Mouse (Mus musculus): ENCODE data around the gene Pbx1.
A peak's percentile ranks its signal among the peaks of the same experiment; 100 is the strongest.
"Not testable (repeated sequence)": the region's sequence is repeated elsewhere in the genome, so short reads cannot be mapped to it uniquely, and the experiment has no call there.

Gene Pbx1

DNA sequence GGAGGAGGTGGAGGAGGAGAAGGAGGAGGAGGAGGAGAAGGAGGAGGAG lies at the start of gene Pbx1:
TSS of gene Pbx1 (minus strand) at position 39 of the 49 bp plus-strand sequence.
- DNase-seq (ENCODE audit: low spot score in 2 of 2): not testable (repeated sequence)

DNA sequence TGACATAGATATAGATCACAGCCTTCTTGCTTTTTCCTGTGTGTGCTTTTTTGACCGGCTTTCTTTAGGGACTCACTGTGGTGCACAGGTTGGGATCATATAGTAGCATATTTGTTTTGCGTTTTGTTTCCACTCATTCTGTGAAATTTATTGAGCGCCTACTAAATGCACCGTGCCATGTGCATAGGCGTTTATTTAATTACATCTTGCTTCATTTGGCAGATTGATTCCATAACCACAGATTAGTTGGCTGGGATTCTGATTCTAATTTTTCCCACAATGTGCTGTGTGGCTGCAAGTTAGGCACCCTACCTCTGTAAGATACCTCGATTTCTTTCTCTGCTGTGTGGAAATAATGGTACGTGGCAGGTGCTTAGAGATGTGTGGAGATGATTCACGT lies 47.6 kb upstream of the Pbx1 start:
- DNase-seq (ENCODE audit: low spot score in 2 of 2): no peak

- no peak for DNase-seq (ENCODE audit: low spot score in 2 of 2)
Observed at GRCm38 (mm10) chr1:168478829-168479228, 46.8 kb upstream of the Pbx1 start.

DNA sequence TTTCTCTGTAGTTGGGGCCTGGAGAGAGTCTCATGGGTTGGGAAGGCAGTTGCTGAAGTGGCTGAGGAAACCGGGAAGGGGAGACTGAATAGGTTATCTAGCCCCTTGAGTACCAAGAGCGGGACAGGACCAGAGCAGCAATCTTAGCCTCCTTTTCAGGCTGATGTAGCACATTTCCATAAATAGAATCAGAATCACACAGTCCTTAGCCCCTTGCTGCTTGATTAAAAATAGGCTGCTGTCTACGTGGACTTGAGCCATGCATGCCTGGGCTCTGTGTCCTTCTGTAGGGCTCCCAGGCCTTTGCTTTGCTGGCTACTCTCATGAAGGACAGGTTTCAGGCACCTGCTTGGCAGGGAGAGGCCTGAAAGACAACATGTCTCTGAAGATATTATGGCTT lies 44.8 kb upstream of the Pbx1 start:
- DNase-seq (ENCODE audit: low spot score in 2 of 2): peak; percentile 53 to 63

DNA sequence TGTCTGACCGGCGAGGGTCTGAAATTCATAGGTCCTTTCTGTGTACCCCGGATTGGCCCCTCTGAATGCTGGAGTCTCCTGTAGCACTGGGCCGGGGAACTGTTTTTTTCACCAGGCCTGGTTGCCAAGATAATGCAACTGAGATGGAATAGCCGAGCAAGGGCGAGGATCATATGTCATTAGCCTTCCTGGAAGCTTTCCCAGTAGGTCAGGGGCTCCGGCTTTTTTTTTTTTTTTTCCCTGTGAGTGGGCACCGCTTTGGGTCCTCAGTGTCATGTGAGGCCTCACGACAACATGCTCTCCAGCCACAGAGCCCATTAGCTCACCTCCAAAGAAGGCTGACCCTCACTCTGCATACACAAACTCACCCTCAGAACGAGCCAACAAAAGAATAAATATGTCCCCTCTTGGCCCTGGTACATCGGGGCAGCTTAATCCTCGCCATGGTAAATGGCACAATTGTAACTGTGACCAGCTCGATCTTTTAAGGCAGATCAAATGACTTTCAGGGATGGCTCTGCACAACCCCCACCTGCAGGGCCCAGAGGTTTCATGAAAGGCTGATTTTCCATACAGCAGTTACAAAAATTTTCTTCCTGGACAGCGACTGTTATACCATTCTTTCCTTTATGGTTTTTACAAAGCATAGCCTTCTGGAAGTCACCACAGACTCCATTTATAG lies 44.3 kb upstream of the Pbx1 start:
- no peak for DNase-seq (ENCODE audit: low spot score in 2 of 2)

DNA sequence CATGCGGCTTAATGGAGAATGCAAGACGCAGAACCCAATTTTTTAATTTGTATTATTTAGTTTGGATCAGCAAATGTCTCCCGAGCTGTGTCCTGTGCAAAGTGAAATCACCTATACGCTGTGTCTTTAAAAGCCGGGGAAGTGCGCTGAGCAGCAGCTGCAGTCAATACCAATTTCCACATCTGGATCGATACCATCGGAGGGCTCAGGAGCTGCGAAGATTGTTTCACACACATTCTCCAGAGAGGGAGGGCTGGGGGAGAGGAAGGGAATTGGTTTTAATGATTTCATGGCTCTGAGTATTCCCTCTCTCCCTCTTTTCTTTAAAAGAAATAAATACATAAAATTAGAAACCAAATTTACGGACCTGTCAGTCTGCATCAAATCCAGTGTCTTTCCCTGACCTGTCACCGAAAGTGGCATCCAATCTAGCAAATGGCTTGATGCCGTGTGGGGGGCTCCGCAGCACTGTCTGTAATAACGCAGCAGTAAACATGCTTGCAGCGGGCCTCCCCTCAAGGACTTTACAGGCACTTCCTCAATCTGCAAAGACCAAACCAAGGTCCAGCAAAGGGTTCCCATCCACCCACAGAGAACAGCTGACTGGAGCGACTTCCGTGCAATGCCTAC lies 43.6 kb upstream of the Pbx1 start:
- no peak for DNase-seq (ENCODE audit: low spot score in 2 of 2)

GRCm38 (mm10) chr1:168473255-168474069 lies 41.4 kb upstream of the Pbx1 start:
- DNase-seq (ENCODE audit: low spot score in 2 of 2): no peak

GRCm38 (mm10) chr1:168472545-168473254 lies 40.6 kb upstream of the Pbx1 start:
- no peak for DNase-seq (ENCODE audit: low spot score in 2 of 2)

GRCm38 (mm10) chr1:168459426-168459825 lies 27.4 kb upstream of the Pbx1 start:
- no peak for DNase-seq (ENCODE audit: low spot score in 2 of 2)

DNA sequence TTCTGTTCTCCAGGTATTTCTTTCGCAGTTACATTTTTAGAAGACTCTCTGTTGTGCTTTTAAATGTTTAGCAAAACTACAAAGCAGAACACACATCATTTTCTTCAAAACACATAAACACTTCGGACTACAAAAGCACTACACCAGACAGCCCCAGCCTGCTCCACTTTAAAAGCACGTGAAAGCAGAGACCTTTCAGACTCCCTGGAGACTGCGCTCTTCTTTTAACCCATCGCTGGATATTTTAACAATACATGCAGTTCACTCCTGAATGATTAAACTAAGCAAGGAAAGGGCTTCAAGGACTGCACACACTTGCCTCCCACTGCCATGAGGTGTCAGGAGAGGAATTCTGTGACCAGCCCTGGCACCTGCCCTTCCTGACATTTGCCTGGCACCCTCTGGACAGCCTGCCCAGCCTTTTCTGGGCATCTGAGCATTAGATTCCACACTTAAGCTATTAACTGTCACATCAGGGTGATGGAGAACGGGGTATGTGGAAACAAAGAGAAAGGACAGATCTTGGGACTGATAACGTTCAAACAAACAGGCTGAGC lies 25.2 kb upstream of the Pbx1 start:
- peak in 1 of 2 experiments; percentile 14 for DNase-seq (ENCODE audit: low spot score in 2 of 2)

GRCm38 (mm10) chr1:168455178-168455577 lies 23.1 kb upstream of the Pbx1 start:
- no peak for DNase-seq (ENCODE audit: low spot score in 2 of 2)

DNA sequence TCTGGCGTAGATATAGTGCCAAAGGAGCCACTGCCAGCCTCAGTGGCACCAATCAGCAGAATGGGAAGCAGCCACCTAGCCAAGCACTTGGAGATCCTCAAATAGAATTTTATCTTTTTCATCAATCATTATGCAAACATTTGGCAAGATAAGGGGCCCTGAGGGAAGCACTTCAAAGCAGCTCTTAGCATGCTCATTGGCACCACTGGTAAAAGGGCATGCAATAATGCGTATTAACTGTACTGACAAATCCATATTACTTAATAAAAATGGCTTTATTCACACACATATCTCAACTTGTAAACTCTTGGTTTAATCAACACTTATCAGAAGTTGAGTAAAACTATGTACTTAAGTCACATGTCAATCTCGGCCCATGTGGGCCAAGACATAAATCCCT lies 1.6 kb upstream of the Pbx1 start:
- DNase-seq (ENCODE audit: low spot score in 2 of 2): no peak

DNA sequence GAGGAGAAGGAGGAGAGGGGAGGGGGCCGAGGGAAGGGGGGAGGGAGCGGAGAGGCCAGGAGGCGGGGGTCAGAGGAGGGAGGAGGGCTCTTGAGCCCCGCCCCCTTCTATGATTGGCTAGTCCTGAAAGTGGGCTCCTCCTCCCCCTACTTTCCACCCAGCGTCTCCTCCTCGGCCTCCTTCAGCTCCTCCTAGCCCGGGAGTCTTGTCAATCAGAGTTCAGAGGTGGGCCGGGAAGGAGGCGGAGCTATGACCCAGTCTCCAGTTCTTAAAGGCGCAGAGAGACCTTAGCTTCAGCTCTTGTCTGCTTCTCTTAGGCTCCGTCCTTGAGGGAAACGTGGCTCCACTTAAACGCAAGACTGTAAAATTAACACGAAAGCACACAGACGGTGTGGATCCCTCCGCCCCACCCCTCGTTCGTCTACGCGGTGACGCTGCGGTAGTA lies 233 bp upstream of the Pbx1 start:
- peak; percentile 99 for DNase-seq (ENCODE audit: low spot score in 2 of 2)

DNA sequence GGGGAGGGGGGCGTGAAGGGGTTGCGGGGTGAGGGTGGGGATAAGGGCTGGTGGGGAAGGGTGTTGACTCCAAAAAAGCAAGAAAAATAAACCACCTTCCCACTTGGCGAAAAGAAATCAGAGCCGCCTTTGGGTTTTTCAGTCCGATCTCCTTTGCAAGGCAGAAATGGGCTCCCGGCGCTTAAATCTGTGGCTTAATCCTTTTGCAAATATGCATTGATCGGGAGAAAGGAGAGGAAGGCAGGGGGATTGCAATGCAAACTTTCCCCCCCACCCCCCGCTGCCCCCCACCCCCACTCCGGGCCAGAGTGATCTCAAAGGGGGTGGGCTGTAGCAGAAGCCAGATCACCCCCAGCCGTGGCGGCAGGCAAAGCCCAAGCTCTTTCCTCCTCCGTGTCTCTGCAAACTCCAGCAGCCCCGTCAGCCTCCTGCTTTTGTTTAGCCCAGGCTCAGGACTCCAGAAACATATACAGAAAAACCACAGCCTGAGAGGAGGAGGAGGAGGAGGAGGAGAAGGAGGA lies 299 bp downstream of the Pbx1 start:
- DNase-seq (ENCODE audit: low spot score in 2 of 2): no peak

DNA sequence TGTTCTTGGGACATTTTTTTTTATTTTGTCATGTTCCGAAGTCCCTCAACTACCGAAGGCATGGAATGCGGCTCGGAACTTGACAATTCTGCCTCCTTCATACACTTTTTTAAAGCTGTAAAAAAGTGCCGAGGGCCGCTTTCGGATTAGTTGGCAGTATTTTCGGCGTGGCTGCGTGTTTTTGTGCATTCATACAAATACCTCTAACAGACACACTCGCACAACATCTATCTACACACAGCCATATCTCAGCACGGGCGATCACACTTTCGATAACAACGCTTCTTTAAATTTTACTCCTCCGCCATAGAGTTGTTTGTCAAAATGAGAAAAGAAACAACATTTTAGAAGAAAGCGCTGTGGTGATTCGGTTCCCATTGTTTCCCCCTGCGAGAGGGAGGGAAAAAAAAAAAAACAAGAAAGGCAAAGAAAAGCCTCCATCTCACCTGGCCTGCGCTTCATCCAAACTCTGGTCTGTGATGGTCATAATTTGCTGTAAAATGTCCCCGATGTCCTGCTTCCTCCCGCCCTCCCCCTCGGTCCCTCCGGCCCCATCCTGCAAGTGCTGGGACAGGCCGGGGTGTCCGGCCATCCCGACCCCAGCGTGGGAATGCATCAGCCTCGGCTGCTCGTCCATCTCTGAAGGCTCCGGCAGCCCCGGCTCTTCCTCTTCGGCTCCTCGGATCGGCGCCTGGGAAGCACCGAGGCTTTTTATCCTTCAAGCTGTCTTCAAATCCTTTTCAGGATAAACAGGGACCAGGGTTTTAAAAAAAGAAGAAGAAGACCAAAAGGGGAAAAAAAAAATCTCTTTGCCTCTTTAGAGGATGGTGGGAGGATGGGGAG lies 981 bp downstream of the Pbx1 start:
- peak in 1 of 2 experiments; percentile 37 for DNase-seq (ENCODE audit: low spot score in 2 of 2)

- DNase-seq (ENCODE audit: low spot score in 2 of 2): no peak
Observed at GRCm38 (mm10) chr1:168429856-168430644, 2.0 kb downstream of the Pbx1 start.

- DNase-seq (ENCODE audit: low spot score in 2 of 2): no peak
Observed at GRCm38 (mm10) chr1:168429406-168429805, 2.7 kb downstream of the Pbx1 start.

GRCm38 (mm10) chr1:168428255-168428654 lies 3.8 kb downstream of the Pbx1 start:
- no peak for DNase-seq (ENCODE audit: low spot score in 2 of 2)

- no peak for DNase-seq (ENCODE audit: low spot score in 2 of 2)
Observed at GRCm38 (mm10) chr1:168427596-168427995, 4.5 kb downstream of the Pbx1 start.

DNA sequence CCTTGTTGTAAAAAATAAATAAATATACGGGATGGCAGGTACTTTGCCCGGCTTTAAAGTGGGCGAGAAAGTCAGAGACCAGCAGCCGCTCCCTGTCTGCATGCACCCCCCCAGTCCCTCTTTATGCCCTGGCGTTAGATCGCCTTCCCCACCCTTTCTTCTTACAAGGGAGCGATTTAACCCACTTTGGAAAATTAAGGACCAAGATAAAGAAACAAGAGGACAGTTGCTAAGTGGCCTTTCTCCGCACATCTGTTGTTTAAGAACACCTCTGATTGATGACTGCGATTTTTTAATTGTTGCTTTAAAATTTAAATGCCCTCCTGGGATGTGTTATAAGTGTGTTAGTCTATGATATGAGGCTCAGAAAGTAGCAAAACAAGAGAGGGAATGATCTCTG lies 5.2 kb downstream of the Pbx1 start:
- DNase-seq (ENCODE audit: low spot score in 2 of 2): no peak
